Mouse (Mus musculus): ENCODE data around the gene Prr22. TPM values are rescaled to one million over a fixed set of nuclear protein-coding genes. Genes with fewer than 3 reads are reported as not detected.

The Prr22 gene
- total RNA-seq, 2 experiments from 2014 or later, result not detected

DNA sequence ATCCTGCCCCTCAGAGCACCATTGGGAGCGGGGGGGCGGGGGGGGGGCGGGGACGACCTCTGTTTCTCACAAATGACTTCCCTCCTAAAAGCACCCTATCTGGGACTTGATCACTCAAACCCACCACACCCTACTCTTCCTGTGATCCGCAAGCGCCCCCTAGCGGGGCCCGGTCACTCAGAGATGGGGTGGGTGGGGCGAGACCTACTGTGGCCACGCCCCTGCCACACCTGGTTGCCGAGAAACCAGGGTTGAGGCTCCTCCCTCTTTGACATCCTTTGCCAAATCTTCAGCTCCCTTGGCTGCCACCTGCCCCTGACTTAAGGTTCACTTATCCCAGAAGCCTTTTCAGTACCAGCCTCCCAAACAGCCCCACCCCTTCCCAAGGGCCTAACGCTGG lies 11.9 kb upstream of the Prr22 start:
- ATAC-seq (replicated peaks; ENCODE audit: low FRiP score, poor library complexity, severe bottlenecking), result 0 out of 2 replicates have a peak, but pooled peaks have one; percentile 7

DNA sequence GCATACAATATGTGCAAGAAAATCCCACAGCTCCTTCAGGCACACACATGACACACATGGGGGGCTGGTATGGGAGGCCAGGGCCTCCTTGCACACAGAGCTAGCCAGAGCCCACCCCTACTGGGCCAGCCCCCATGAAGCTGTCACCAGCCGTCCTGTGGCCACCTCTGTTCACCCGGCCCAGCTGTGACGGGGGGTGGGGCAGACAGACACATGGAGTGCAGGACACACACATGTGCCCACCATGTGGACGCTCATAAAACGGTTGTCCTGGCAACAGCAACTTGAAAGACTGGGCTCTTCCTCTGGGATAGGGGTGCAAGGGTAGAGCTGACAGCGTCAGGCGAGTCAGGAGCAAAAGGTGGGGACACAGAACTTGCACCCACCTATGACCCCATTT lies 10.8 kb upstream of the Prr22 start:
- no peak for ATAC-seq (replicated peaks; ENCODE audit: low FRiP score, poor library complexity, severe bottlenecking)

DNA sequence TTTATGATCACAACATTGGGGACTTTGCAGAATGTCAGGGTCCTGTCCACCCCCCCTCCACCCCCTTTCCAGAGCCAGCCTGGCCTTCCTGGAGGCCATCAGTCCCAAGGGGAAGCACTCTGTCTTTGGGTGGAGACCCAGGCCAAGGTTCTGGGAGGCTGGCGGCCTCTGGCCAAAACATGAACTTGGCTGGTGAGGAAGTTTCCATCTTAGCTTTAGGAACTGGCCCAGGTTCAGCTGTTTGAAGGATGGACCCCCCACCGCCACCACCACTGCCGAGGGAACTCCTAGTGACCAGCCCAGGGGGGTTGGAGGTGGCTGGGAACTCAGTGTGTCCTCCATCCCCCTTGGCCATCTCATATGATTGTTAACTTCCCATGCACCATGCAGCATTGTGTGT lies 9.0 kb upstream of the Prr22 start:
- no peak for ATAC-seq (replicated peaks; ENCODE audit: low FRiP score, poor library complexity, severe bottlenecking)

DNA sequence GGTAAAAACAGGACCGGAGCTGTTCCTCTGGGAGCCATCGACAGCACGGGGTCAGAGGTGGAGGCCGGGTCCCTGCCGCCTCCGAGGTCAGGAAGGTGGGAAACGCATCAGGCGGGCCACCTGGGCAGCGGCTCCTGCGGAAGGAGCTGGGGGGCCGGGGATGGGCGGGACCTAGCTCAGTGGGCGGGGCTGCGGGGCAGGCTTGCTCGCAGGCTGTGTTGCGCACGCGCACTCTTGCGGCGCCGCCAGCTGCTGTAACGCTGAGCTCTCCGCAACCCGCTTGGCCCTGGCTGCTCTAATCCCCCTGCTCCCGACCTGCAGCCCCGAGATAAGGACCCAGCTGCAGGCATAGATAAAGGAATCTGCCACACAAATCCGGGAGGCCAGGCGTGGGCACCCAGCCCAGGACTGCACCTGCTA lies 8.0 kb upstream of the Prr22 start:
- ATAC-seq (replicated peaks; ENCODE audit: low FRiP score, poor library complexity, severe bottlenecking), result peak; percentile 62

DNA sequence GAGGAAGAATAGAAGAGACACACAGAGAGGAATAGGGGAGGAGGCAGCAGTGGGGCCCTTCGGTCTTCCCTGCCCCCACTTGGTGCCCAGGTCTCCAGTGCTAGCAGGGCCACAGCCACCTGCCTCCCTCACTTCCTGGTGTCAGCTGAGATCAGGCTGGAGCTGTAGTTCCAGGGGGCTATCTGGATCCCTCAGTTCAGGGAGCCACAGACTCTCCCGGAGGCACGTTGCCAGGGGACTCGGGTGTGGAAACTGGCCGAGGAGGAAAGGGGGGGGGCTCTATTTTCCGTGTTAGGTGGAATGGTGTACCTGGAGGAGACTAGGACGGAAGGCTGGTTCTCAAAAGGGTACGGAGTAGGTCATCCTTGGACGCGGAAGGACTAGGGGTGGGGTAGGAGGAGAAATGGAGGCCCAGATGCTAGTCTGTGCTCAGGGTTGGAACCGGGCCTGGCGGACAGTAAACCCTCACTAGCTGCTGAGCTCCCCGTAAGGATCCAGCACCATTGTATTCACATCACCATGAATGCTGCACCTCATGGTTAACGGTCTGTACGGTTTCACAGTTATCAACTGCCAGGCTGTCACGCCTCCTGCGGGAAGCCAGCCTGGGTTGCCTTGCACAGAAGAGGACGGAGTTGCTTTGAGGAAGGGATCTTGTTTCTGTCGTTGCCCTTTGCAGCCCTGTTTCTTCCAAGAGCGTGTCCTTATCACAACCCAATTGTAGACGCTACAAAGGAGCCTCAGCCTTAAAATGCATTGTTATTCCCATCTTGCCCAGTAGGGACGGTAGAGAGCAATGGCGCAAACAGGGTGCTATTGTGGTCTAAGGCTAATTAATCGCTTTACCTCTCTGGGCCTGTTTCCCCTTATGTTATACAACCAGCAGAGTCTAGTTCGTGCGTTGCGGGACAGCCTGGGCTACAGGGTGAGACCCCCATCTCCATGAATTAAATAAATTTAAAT lies 7.0 kb upstream of the Prr22 start:
- ATAC-seq (replicated peaks; ENCODE audit: low FRiP score, poor library complexity, severe bottlenecking), result peak; percentile 37

DNA sequence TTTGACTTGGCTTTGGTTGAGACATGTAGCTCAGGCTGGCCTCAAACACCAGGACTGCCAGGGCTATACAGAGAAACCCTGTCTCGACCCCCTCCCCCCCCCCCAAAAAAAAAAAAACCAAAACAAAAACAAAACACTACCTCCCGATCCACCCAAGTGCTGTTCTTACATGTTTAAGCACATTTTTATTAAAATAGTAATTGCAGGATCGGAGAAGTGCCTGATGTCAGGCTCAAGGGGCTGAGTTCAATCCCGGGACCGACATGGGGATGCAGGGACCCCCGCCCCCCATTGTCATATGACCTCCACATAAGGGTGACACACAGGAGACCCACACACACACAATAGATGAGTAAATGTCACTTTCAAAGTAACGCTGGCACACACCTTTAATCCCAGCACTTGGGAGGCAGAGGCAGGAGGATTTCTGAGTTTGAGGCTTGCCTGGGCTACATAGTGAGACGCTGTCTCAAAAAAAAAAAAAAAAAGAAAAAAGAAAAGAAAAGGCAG lies 6.3 kb upstream of the Prr22 start:
- ATAC-seq (replicated peaks; ENCODE audit: low FRiP score, poor library complexity, severe bottlenecking), result no peak

DNA sequence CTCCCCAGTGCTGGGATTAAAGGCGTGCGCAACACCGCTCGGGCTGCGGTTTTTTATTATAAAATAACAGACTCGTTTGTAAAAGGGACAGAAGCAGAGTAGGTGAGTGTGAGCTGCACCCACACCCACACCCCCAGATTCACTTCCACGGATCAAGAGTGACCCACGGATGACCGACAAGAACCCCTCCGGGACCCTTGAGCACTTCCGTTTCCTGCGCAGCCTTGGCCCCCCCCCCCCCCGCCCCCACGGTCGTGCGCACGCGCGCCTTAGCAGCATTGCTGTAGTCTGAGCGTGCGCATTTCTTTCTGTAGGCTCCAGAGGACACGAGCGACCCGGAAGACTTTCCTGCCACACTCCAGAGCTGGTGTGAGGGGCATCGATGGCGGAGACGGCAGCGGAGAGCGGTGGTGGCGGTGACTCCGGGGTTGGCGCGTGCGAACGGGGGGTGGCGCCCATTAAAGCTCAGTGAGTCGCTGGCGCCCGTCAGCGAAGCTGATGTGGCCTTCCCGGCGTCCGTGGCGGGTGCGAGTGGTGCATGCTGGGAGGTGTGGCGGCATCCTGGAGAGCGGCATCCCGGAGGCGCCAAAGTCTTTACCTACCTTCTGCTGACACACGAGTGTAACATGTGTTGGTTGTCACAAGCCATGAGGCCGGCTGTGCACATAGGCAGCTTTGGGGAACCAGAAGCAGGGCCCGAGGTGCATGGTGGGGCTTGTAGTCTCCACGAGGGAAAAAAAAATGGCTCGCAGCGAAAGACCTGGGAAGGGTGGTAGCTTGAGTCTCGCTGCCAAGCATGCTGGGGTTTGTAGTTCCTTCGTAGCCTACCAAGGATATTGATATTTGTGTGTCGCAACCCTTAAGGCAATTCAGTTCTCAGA lies 5.3 kb upstream of the Prr22 start, which contains the start of gene Dus3l:
Gene Dus3l (plus strand): TSS at position 284 of the 881 bp plus-strand sequence.
- peak; percentile 77 for ATAC-seq (replicated peaks; ENCODE audit: low FRiP score, poor library complexity, severe bottlenecking)

DNA sequence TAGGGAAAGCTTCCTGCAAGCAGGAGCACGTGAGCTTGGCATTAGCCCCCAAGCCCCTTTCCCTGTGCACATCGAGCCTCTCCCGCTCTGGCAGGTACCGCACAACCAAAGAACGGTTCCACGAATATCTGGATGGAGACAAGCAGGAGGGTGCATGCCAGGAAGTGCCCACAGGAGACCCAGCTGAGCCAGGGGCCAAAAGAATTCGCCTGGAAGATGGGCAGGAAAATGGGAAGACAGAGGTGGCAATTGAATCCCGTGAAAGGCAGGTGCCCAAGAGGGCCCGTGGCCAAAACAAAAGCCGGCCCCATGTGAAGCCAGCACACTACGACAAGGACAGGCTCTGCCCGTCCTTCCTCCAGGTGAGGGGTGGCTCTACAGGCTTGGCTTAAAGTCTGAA lies 4.6 kb upstream of the Prr22 start:
- ATAC-seq (replicated peaks; ENCODE audit: low FRiP score, poor library complexity, severe bottlenecking), result no peak

DNA sequence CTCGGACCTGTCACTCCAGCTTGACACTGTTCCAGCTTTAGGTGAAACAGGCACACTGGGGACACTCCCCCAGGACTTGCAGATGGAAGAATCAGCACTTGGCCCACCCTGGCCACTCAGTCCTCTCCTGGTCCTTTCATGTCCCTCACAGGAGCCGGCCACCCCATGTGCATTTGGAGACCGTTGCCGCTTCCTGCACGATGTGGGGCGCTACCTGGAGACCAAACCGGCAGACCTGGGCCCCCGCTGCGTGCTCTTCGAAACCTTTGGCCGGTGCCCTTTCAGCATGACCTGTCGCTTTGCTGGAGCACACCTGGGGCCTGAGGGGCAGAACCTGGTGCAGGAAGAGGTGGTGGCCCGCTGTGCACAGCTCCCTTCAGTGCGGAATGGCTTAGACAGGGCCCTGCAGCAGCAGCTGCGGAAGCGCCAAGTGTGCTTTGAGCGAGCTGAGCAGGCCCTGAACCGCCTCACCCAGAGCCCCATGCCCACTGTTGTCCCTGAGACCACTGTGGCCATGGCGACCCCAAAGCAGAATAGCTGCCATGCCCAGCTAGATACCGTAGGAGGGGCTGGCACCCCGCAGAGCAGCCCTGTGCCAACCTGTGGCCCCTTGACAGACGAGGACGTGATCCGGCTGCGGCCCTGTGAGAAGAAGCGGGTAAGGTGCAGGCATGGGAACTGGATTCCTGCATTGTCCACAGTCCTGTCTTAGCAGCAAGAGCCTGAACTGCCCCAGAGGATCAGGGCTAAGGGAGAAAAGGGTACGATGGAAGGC lies 3.2 kb upstream of the Prr22 start:
- ATAC-seq (replicated peaks; ENCODE audit: low FRiP score, poor library complexity, severe bottlenecking), result no peak

DNA sequence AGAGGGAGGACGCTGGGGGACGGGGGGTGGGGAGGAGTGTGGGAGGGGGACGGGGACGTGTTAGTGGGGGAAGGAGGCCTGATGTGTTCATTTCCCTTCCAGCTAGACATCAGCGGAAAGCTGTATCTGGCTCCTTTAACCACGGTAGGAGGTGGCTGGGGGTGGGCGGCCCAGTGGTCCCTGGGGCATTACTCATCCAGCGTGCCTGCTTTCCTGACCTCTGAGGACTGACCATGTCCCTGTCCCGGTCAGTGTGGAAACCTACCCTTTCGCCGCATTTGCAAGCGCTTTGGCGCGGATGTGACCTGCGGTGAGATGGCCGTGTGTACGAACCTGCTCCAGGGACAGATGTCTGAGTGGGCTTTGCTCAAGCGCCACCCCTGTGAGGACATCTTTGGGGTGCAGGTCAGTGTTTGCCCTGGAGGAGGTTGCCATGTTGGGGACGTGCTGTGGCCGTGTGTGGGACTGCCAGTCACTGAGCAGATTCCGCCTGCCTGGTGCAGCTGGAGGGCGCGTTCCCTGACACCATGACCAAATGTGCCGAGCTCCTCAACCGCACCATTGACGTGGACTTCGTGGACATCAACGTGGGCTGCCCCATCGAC lies 2.4 kb upstream of the Prr22 start:
- ATAC-seq (replicated peaks; ENCODE audit: low FRiP score, poor library complexity, severe bottlenecking), result no peak

DNA sequence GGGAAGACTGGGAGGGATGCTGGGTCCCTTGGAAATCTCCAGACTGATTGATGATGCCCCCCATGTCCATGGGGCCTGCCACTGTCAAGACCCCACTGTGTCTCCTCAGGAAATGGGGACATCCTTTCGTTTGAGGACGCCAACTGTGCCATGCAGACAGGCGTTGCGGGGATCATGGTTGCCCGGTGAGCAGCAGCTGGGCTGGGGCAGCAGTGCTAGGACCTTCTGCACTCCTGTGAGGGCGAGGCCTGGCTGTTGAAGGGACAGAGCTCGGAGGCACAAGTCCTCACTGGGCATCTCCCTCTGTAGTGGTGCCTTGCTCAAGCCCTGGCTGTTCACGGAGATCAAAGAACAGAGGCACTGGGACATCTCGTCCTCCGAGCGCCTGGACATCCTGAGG lies 1.1 kb upstream of the Prr22 start:
- no peak for ATAC-seq (replicated peaks; ENCODE audit: low FRiP score, poor library complexity, severe bottlenecking)

DNA sequence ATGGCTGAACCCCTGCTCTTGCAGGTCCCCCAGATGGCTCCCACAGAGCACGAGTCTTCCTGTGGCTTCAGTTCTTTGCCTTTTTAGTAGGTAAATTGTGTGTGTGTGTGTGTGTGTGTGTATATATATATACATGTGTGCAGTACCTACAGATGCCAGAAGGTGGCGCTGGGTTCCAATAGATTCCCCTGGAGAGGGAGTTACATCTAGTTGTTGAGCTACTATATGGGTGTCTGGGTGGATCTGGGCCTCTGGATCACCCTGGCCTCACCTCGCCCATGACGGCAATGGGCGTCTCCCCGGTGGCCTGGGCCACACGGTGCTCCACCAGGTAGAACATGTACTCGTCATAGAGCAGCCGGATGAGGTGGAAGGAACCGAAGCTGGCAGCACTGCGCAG lies 7.5 kb downstream of the Prr22 start:
- no peak for ATAC-seq (replicated peaks; ENCODE audit: low FRiP score, poor library complexity, severe bottlenecking)

DNA sequence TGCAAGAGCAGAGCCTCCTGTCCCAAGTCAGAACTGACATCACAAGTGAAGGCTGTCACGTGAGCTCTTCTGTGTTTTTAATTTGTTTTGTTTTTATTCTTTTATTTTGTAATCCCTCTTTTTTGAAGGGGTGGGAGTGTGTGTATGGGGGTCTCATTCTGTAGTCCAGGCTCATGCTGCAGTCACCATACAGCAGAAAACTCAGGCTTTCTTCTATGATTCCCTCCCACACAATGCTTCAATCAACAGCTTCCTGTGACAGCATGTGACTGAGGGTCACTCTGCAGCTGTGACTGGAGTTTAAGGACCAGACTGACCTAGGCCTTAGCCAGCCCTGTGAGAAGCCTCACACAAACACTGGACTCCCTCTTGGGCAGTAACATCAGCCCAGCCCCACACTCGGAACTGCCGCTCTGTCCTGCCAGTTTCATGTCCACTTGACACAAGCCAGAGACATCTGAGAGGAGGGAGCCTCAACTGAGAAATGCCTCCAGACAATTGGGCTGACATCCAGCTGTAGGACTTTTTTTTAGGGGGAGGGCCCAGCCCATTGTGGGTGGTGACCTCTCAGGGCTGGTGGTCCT lies 8.8 kb downstream of the Prr22 start:
- no peak for ATAC-seq (replicated peaks; ENCODE audit: low FRiP score, poor library complexity, severe bottlenecking)

DNA sequence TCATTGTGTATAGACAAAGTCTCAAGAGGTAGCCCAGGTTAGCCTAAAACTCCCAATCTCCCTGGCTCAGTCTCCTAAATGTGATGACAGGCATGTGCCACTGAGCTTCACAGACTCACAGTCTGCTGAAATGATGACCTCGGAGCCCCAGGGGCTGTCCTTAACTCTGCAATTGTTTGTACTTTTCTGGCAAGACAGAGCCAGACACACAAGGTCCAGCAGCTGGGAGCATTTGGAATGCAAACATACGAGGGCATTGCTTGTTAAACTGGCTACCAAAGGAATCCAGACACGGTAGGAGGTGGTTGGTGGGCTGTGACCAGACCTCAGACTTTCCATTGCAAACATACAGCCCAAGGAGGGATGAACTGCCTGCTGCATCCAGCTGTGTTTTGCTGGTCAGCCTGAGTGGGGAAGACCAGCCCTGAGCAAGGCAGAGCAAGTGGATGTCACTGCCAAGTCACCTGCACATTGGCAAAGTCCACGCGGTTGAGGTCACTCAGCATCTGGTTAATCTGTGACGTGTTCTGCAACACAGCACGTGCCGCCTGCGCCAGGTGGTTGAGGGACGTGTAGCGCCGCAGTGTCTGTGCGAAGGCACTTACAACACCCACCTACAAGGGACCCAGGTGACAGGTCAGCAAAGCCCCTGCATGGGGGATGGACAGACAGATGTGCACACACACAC lies 10.4 kb downstream of the Prr22 start:
- no peak for ATAC-seq (replicated peaks; ENCODE audit: low FRiP score, poor library complexity, severe bottlenecking)

DNA sequence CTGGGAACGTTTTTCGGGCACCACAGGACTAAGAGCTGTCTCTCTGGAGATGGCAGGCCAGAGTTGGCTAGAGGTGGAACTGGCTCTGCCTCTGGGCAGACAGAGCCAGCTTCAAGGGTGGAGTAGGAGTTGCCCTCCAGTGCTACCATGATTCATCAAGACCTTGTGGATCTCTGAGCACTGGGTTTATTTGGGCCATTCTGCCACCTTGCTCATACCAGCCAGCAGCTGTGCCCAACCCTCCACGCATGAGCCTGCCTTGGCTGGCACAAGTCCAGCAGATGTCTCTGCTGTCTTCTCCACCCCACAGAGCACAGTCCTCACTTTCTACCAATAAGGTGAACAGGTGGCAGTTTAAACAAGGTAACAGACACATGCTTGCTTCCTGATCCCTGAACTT lies 18.8 kb downstream of the Prr22 start:
- ATAC-seq (replicated peaks; ENCODE audit: low FRiP score, poor library complexity, severe bottlenecking), result no peak

DNA sequence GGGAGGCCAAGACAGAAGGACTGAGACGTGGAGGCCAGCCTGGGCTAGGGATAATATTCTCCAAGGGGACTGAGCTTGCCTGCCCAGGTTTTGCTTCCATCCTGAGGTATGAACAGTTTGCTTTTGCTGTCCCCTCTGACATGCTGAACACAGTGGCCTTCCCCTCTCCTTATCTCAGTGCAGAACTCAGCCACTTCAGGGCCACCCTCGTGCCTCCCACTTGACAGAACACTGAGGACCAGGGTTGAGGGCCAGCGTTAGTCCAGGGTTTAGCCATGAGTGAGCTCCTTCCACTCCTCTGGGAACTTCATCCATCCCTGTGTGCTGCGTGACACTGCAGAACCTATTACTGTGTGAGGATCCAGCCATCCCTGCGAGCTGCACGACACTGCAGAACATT lies 19.2 kb downstream of the Prr22 start:
- no peak for ATAC-seq (replicated peaks; ENCODE audit: low FRiP score, poor library complexity, severe bottlenecking)

DNA sequence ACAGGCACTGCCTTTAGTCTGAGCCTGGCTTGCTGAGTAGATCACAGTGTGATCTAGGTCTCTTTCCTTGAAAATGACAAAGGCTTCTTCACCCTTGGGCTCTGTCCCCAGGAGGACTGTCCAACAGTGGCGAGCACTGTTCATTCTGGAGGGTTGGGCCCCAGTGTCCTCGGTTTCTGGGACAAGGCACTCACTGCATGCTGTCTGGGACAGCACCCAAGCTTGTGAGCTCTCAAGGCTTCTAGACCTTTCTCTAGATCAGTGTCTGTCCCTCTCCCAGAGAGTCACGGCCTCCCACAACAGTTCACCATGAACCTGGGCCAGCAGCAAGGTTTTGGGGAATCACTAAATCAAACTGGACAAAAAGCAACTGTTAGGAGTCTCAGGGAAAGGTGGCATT lies 22.5 kb downstream of the Prr22 start:
- no peak for ATAC-seq (replicated peaks; ENCODE audit: low FRiP score, poor library complexity, severe bottlenecking)

DNA sequence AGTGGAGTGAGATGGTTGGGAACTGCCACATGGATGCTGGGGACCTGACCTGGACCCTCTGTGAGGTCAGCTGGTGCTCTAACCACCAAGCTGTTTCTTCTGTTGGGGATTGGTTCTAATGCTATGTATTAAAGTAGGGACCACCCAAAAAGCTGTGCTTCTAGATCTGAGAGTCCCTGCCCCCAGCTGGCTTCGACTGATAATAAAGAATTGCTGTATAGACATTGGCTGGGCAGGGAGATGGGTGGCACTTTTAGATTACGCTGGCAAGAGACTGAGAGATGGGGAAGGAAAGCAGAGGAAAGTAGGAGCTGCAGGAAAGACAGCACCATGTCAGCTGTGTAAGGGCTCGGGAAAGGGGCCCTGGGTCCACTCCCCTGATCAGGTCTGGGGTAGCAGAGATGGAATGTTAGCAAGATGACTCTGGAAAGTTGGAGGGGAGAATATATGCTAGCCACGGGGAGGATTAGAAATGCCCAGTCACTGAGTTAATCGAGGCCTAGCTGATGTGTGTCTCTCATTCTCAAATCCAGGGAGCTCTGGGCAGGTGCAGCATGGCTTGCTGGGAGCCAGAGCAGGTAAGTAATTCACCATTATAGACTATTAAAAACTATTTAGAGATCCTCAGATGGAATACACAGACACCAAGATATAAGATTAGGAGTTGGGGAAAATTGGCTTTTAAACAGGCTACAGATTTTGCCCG lies 23.7 kb downstream of the Prr22 start:
- ATAC-seq (replicated peaks; ENCODE audit: low FRiP score, poor library complexity, severe bottlenecking), result peak; percentile 88
